ENCODE assay signal across 14 mouse cellular contexts in genomic region chr14:58987688-58988087, GRCm38 (mm10).
DNase-seq lines count a peak whose midpoint lies in the region; ATAC-seq lines count a peak whose summit lies in the region.
"Had no signal": no experiment of that assay in that cellular context is flagged by ENCODE, and none has a peak within 500 bp of the region (broad histone marks: within the 10 kb centered on the region; RNA-seq: fewer than 3 reads in every experiment).

No protein-coding gene starts in this region.

- H3K4me2 ChIP-seq in kidney, embryonic 15.5 days = no peak overlapping the region
- no peak overlapping the region for H3K4me2 ChIP-seq in forebrain, embryonic 16.5 days (ENCODE audit: low read length)
- H3K4me2 ChIP-seq: heart, embryonic 12.5 days had no signal

- H3K27me3 ChIP-seq in kidney, embryonic 15.5 days = 0 out of 2 replicates have a peak, but pooled peaks cover 3% of the 10 kb centered on the region
- H3K27me3 ChIP-seq in forebrain, embryonic 16.5 days (replicated peaks; ENCODE audit: control insufficient read depth, insufficient read depth, low read length) = no peaks in the 10 kb centered on the region
- H3K27me3 ChIP-seq: heart, embryonic 12.5 days had no signal

- no peaks in the 10 kb centered on the region for H3K36me3 ChIP-seq in kidney, embryonic 15.5 days
- no peaks in the 10 kb centered on the region for H3K36me3 ChIP-seq in forebrain, embryonic 16.5 days (ENCODE audit: control insufficient read depth, insufficient read depth)
- H3K36me3 ChIP-seq: heart, embryonic 12.5 days; hindbrain, embryonic 10.5 days had no signal

- H3K4me3 ChIP-seq in kidney, embryonic 15.5 days (replicated peaks) = no peak overlapping the region
- H3K4me3 ChIP-seq in forebrain, embryonic 16.5 days (replicated peaks; ENCODE audit: low read length) = no peak overlapping the region
- H3K4me3 ChIP-seq: heart, embryonic 12.5 days; hindbrain, embryonic 10.5 days had no signal

- H3K9ac ChIP-seq in kidney, embryonic 15.5 days = no peak overlapping the region
- no peak overlapping the region for H3K9ac ChIP-seq in forebrain, embryonic 16.5 days (replicated peaks; ENCODE audit: low read depth, low read length)
- H3K9ac ChIP-seq: heart, embryonic 12.5 days had no signal

- no peak for ATAC-seq in kidney, embryonic 15.5 days (replicated peaks; ENCODE audit: low FRiP score)
- peak; percentile 64 for ATAC-seq in forebrain, embryonic 16.5 days
- ATAC-seq: activated CD4-positive, CD25-positive, alpha-beta regulatory T cell, adult 4 months had no signal

- no peak overlapping the region for H3K27ac ChIP-seq in kidney, embryonic 15.5 days
- H3K27ac ChIP-seq in forebrain, embryonic 16.5 days (ENCODE audit: low read length) = no peak overlapping the region
- H3K27ac ChIP-seq: hindbrain, embryonic 10.5 days had no signal

- 21% methylated on average over 8 of the region's 8 CpGs for WGBS in kidney, embryonic 15.5 days
- 7% methylated on average over 8 of the region's 8 CpGs for WGBS in forebrain, embryonic 16.5 days

- no peaks in the 10 kb centered on the region for H3K9me3 ChIP-seq in kidney, embryonic 15.5 days (replicated peaks)
- H3K9me3 ChIP-seq in forebrain, embryonic 16.5 days (ENCODE audit: control insufficient read depth, low read length) = no peaks in the 10 kb centered on the region
- H3K9me3 ChIP-seq: hindbrain, embryonic 10.5 days had no signal

- peaks cover 9% of the 10 kb centered on the region for H3K4me1 ChIP-seq in kidney, embryonic 15.5 days
- peaks cover 10% of the 10 kb centered on the region for H3K4me1 ChIP-seq in forebrain, embryonic 16.5 days (replicated peaks; ENCODE audit: control insufficient read depth, insufficient read depth, low read length)
- H3K4me1 ChIP-seq: heart, embryonic 12.5 days had no signal

- peak; percentile 7 for DNase-seq in kidney, postnatal 10 days
- peak; percentile 56 for DNase-seq in embryo, embryonic 10.5 days (ENCODE audit: low spot score)
- DNase-seq in mesoderm, embryonic 11.5 days (ENCODE audit: low read depth, low spot score) = peak; percentile 68
- DNase-seq in layer of hippocampus, adult 9-10 months (ENCODE audit: low spot score) = no peak
- no peak for DNase-seq in testis, postnatal 14 days (ENCODE audit: low spot score)
- DNase-seq: cerebellum, adult 11 months; gastrocnemius, postnatal 25 days; kidney, adult 8-10 months; thymus, adult 18-20 months had no signal

Comparison
In these comparisons a context has a peak if more than half of its experiments do, and no peak if none do; other contexts are left out.
1. DNase-seq: peak in kidney, postnatal 10 days (single experiment), embryo, embryonic 10.5 days (single experiment) and mesoderm, embryonic 11.5 days (single experiment); none in layer of hippocampus, adult 9-10 months (single experiment) and testis, postnatal 14 days (single experiment).